Mouse (Mus musculus) liver, embryonic 16.5 days (tissue): ENCODE measurements around the gene Klhl12. TPM values are rescaled to one million over a fixed set of nuclear protein-coding genes. Genes with fewer than 3 reads are reported as not detected.

Source experiments
- ATAC-seq: fragments of 200-750 bp; cut with Nextera tagmentation; 2 replicates; pipeline ENCODE4 v1.8.0; 2017; ENCODE audit warnings: low read depth, mild to moderate bottlenecking, moderate number of reproducible peaks, moderate library complexity
- H3K27ac ChIP-seq: fragments of 300-500 bp; sonication (generic); 2 replicates; pipeline ENCODE4 v1.5.1; 2014; ENCODE audit warnings: mild to moderate bottlenecking, low read length
- H3K27me3 ChIP-seq: fragments of 300-500 bp; sonication (generic); 2 replicates; pipeline ENCODE4 v1.6.1; 2014; ENCODE audit warnings: low read depth, low read length, mixed read lengths; ENCODE audit not compliant: control insufficient read depth, insufficient read depth
- H3K36me3 ChIP-seq: fragments of 300-500 bp; sonication (generic); 2 replicates; pipeline ENCODE4 v1.6.1; 2014; ENCODE audit warnings: mild to moderate bottlenecking; ENCODE audit not compliant: control insufficient read depth, insufficient read depth
- H3K4me1 ChIP-seq: fragments of 300-500 bp; sonication (generic); 2 replicates; pipeline ENCODE4 v1.6.1; 2014; ENCODE audit warnings: low read depth, low read length, mixed read lengths; ENCODE audit not compliant: control insufficient read depth
- H3K4me2 ChIP-seq: fragments of 300-500 bp; sonication (generic); 2 replicates; pipeline ENCODE4 v1.6.1; 2014; ENCODE audit warnings: low read depth, low read length, mixed read lengths
- H3K4me3 ChIP-seq: fragments of 300-500 bp; sonication (generic); 2 replicates; pipeline ENCODE4 v1.5.1; 2014; ENCODE audit warnings: low read depth, mild to moderate bottlenecking, low read length
- H3K9ac ChIP-seq: fragments of 300-500 bp; sonication (generic); 2 replicates; pipeline ENCODE4 v1.6.1; 2014; ENCODE audit warnings: low read depth, low read length
- H3K9me3 ChIP-seq: fragments of 300-500 bp; sonication (generic); replicated peaks from 2 replicates; pipeline ENCODE4 v1.6.1; 2016; ENCODE audit warnings: low read length; ENCODE audit not compliant: control insufficient read depth
- WGBS: fragments of 180-500 bp; shearing (Covaris S2); extraction: QIAGEN DNeasy Blood & Tissue Kit; methylation state at CpG from one replicate; pipeline ENCODE4 v1.1.7; 2014; ENCODE audit not compliant: insufficient replicate concordance; 5-methylcytosine and 5-hydroxymethylcytosine counted together
- polyA plus RNA-seq: library from polyadenylated mRNA; unstranded; fragments of >200 nt; fragmentation: Nextera tagmentation; extraction: Ambion mirVana; gene quantifications from 2 replicates; pipeline ENCODE4 v1.2.1, GENCODE M21; 2015

Gene Klhl12
- polyA plus RNA-seq, 1 experiment from 2014 or later, result 33.5 TPM

DNA sequence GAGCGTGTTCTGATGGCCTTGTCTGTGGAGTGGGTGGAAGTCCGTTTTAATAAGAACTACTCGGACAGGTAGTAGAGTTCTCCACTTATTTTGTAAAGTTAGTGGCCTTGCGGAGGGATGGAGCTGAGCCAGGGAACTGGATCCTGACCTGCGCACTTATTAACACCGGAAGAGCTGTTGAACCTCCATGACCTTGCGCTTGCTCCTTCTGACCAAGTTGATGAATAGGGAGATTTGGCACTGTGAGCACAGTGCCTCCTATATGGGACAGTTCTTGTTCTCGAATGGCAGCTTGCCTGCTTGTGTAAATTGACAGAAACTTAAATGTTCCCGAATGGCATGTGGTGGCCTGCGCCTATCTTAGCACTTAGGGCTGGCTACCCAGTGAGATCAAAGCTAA, 40.7 kb downstream of the Klhl12 start:
- WGBS, result 82% methylated on average over 10 of the region's 10 CpGs
- Histone ChIP-seq H3K4me2 (peak overlapping the region; percentile 92; the same call in 1 of the 2 replicates), H3K4me1 (peaks cover 28% of the 10 kb centered on the region), H3K36me3 (no peaks in the 10 kb centered on the region; the same call in 1 of the 2 replicates), H3K27me3 (no peaks in the 10 kb centered on the region), H3K9me3 (no peaks in the 10 kb centered on the region), H3K9ac (no peak overlapping the region), H3K27ac (no peak overlapping the region), H3K4me3 (peak overlapping the region; percentile 92)
- no peak for ATAC-seq

DNA sequence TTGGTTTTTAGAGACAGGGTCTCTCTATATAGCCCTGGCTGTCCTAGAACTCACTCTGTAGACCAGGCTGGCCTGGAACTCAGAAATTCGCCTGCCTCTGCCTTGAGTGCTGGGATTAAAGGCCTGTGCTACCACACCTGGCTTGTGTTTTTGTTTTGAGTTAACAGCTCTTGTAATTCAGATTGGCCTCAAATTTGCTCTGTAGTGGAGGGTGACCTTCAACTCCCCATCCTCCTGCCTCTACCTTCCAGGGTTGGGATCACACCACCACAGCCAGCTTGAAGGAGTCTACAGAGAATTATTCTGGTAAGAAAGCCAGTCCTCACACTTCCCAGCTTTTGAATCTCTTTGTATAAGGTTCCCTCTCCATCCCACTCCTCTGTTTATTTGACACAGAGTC, 45.6 kb downstream of the Klhl12 start:
- H3K9me3 ChIP-seq, result no peaks in the 10 kb centered on the region
- ATAC-seq, result no peak
- WGBS, result 83% methylated on average over 1 of the region's 1 CpGs
- no peak overlapping the region for H3K27ac ChIP-seq
- no peak overlapping the region for H3K4me2 ChIP-seq
- no peak overlapping the region for H3K9ac ChIP-seq
- peaks cover 2% of the 10 kb centered on the region for H3K4me1 ChIP-seq
- no peaks in the 10 kb centered on the region for H3K27me3 ChIP-seq
- H3K36me3 ChIP-seq, result no peaks in the 10 kb centered on the region
- no peak overlapping the region for H3K4me3 ChIP-seq

DNA sequence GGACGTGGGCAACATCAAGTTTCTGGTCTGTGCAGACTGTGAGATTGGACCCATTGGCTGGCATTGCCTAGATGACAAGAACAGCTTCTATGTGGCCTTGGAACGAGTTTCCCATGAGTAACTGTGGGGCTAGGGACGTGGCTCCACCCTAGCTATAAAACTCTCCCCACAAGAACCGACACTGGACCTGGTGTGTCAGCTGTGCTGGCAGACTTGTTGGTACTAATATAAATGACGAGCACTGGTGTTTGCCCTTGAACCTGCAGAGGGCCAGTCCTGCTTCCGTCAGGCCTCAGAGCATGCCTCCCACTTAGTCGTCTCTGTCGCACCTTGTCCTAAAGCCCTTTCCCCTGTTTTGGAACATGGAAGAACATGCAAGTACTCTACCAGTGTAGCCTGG, 50.9 kb downstream of the Klhl12 start:
- H3K9me3 ChIP-seq, result no peaks in the 10 kb centered on the region
- 85% methylated on average over 8 of the region's 8 CpGs for WGBS
- no peak overlapping the region for H3K4me2 ChIP-seq
- H3K36me3 ChIP-seq, result peaks cover 12% of the 10 kb centered on the region
- no peak overlapping the region for H3K4me3 ChIP-seq
- no peak overlapping the region for H3K9ac ChIP-seq
- H3K27me3 ChIP-seq, result no peaks in the 10 kb centered on the region
- ATAC-seq, result no peak
- H3K27ac ChIP-seq, result no peak overlapping the region
- no peaks in the 10 kb centered on the region; the same call in 1 of the 2 replicates for H3K4me1 ChIP-seq

DNA sequence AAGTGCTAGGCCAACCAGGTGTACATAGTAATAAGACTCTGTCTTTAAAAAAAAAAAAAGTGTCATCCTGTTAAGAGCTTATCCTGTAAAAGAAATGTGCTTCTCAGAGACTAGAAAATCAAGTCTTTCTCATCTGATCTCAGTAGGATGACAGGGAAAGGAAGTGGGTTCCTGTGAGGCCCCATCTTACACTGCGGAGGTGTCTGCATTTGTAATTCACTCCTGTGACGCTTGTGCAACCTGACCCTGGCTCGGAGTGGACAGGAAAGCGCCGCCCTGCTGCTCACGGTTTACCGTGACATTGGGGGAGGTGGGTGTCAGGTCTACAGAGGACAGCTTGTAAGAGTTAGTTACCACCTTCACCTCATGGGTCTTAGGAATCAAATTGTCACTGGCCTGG, 54.7 kb downstream of the Klhl12 start:
- ATAC-seq, result no peak
- 0 out of 2 replicates have a peak overlapping the region, but pooled peaks have one; percentile 4 for H3K27ac ChIP-seq
- 17% methylated on average over 7 of the region's 7 CpGs for WGBS

DNA sequence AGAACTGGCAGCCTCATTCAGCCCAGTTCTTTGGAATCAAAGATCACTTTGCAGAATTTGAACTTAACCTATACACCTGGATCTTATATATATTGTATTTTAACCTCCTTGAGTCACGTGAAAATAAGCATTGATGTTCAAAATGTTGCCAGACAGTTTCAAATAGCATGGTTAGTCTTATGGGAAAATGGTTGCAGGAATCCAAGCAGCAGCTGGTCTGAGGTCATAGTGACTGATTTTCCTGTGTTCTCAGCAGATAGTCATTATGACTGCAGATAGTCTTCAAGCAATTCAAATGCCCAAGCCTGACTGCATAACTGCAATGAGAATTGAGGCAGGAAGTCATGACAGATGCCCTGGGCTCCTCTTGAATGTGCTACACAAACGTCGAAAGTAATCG, 56.9 kb downstream of the Klhl12 start:
- no peak overlapping the region for H3K4me3 ChIP-seq
- ATAC-seq, result no peak

More for the DNA sequence above, 54.7 kb downstream of the Klhl12 start:
- H3K36me3 ChIP-seq, result peaks cover 12% of the 10 kb centered on the region
- H3K27me3 ChIP-seq, result peaks cover 26% of the 10 kb centered on the region
- H3K4me1 ChIP-seq, result peaks cover 9% of the 10 kb centered on the region
- no peaks in the 10 kb centered on the region for H3K9me3 ChIP-seq
- no peak overlapping the region for H3K4me3 ChIP-seq
- no peak overlapping the region for H3K9ac ChIP-seq
- H3K4me2 ChIP-seq, result no peak overlapping the region

DNA sequence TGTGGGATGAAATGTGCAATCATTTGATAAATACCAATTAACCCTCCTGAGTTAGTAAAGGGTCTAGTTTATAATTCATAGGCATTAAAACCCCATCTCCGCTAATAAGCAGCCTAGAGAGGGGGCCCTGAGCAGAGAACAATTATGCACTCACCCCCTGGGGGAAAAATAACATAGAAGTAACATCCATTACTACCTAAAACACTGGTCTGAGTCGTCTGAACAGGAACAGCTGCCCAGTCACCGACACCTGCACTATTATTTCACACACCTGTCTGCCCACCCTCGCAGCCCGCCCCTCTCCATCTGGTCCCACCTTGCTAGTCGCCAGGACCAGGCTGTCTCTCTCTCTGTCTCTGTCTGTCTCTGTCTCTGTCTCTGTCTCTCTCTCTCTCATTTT, 57.3 kb downstream of the Klhl12 start:
- H3K4me3 ChIP-seq, result no peak overlapping the region
- H3K27ac ChIP-seq, result no peak overlapping the region
- no peak for ATAC-seq
- H3K4me1 ChIP-seq, result peaks cover 9% of the 10 kb centered on the region
- H3K4me2 ChIP-seq, result no peak overlapping the region
- H3K27me3 ChIP-seq, result peaks cover 26% of the 10 kb centered on the region
- 56% methylated on average over 6 of the region's 6 CpGs for WGBS
- H3K36me3 ChIP-seq, result 0 out of 2 replicates have a peak, but pooled peaks cover under 1% of the 10 kb centered on the region
- no peaks in the 10 kb centered on the region for H3K9me3 ChIP-seq
- H3K9ac ChIP-seq, result no peak overlapping the region

More for the DNA sequence above, 56.9 kb downstream of the Klhl12 start:
- no peak overlapping the region for H3K9ac ChIP-seq
- H3K9me3 ChIP-seq, result no peaks in the 10 kb centered on the region
- H3K4me1 ChIP-seq, result peaks cover 9% of the 10 kb centered on the region
- peaks cover 26% of the 10 kb centered on the region for H3K27me3 ChIP-seq
- no peak overlapping the region for H3K27ac ChIP-seq
- WGBS, result 31% methylated on average over 4 of the region's 4 CpGs
- H3K36me3 ChIP-seq, result 0 out of 2 replicates have a peak, but pooled peaks cover 5% of the 10 kb centered on the region
- no peak overlapping the region for H3K4me2 ChIP-seq

DNA sequence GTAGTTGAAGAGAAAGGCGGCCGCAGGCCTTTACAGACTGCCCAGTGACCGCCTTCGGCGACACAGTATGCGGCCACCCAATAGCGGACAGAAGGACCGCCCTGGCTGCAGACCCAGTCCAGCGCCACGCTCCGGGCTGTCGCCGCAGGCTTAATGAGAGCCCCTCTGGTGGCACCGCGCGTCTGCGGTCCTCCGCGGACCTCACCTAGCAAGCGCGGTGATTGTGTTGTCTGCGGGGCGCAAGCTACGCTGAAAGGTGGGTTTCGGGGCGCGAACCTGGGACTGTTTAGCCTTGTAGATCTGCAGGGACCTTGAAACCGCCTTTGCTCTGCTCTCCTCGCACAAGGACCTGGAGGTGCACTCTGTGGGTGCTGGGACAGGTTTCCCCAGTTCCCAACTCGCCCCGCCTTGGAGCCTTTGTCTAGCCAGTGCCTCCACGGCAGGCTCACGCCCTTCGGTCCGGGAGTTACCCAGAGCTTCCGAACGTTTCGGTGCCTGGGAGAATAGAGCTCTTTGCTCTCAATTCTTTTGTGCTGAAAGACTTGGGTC, 58.1 kb downstream of the Klhl12 start:
- Histone ChIP-seq H3K9ac (peak overlapping the region; percentile 46), H3K4me3 (peak overlapping the region; percentile 53), H3K27me3 (peaks cover 26% of the 10 kb centered on the region), H3K4me1 (peaks cover 9% of the 10 kb centered on the region), H3K36me3 (no peaks in the 10 kb centered on the region), H3K4me2 (peak overlapping the region; percentile 75), H3K9me3 (no peaks in the 10 kb centered on the region), H3K27ac (no peak overlapping the region)
- peak; percentile 43; the same call in 1 of the 2 replicates for ATAC-seq
- 3% methylated on average over 38 of the region's 38 CpGs for WGBS

DNA sequence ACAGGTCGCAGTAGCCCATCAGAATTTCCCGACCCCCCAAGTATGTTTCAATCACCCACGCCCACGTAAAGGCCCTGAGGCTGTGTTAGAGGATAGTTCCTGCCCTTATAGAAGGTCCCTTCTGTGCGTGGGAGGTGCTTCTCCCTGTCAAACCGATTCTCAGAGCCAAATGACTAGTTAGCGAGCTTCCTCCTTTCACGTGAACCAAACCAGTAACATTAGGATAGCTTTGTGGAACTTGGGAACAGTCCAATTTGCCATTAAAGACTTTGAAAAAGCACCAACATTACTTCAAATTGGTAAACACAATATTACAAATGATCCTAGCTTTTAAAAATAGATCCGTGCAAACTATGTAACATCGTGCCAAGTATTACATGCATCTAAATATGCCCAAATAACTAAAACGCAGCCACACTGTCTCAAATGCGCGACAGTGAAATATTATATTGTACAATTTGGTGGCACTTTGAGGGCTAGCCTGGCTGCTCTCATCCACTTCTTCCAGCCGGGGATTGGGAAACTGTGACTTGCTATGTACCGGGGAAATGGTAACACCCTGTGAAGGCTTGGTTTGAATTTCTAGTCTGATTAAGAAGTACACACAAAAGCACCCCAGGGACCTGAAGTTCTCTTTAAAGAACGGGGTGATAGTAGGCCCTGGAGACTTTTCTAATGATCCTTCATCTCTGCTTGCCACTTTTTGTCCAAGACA, 58.7 kb downstream of the Klhl12 start:
- no peak overlapping the region; the same call in 1 of the 2 replicates for H3K9ac ChIP-seq
- peak overlapping the region; percentile 75 for H3K4me2 ChIP-seq
- no peak overlapping the region for H3K27ac ChIP-seq
- no peaks in the 10 kb centered on the region for H3K36me3 ChIP-seq
- no peak for ATAC-seq
- peak overlapping the region; percentile 53 for H3K4me3 ChIP-seq
- H3K27me3 ChIP-seq, result peaks cover 26% of the 10 kb centered on the region
- WGBS, result 43% methylated on average over 16 of the region's 16 CpGs
- H3K9me3 ChIP-seq, result no peaks in the 10 kb centered on the region
- peaks cover 12% of the 10 kb centered on the region for H3K4me1 ChIP-seq

DNA sequence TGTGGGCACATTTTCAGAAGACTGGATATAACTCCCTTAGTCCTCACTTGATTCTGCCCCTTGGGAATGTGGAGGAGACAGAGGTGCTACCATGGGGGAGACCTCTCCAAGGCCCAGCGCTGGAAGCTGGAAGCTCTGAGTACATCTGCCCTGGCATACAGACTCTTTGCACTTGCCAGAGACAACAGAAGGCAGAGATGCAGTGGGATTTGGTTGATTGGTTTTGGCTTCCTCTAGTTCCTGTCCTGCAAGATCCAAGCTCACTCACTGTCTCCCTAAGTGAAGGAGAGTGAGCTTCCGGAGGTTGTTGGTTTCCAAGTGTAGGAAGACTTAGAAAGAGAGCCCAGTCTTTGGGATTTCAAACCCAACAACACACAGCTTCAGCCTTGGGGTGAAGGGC, 60.6 kb downstream of the Klhl12 start:
- H3K27me3 ChIP-seq, result peaks cover 26% of the 10 kb centered on the region
- H3K36me3 ChIP-seq, result no peaks in the 10 kb centered on the region
- no peak for ATAC-seq
- no peaks in the 10 kb centered on the region for H3K9me3 ChIP-seq
- H3K9ac ChIP-seq, result no peak overlapping the region
- no peak overlapping the region for H3K4me3 ChIP-seq
- H3K4me1 ChIP-seq, result peaks cover 22% of the 10 kb centered on the region
- 78% methylated on average over 2 of the region's 2 CpGs for WGBS
- H3K27ac ChIP-seq, result no peak overlapping the region
- H3K4me2 ChIP-seq, result no peak overlapping the region
